Mouse (Mus musculus): ENCODE measurements at regions not wholly inside any gene's neighbourhood (a gene's known extent, or its start where the extent isn't known, plus 50 kb on each side); places are given as distances from the start of the nearest gene placed in this dataset.
"Not testable (repeated sequence)": the region's sequence is repeated elsewhere in the genome, so short reads cannot be mapped to it uniquely, and the experiment has no call there.

GRCm38 (mm10) chr3:72552597-72552996 is 415.1 kb downstream of the Sis start:
- not testable (repeated sequence) for DNase-seq

GRCm38 (mm10) chr3:72534010-72534409 is 433.7 kb downstream of the Sis start:
- DNase-seq, result no peak

GRCm38 (mm10) chr3:72525771-72526170 is 441.9 kb downstream of the Sis start:
- DNase-seq, result not testable (repeated sequence)

GRCm38 (mm10) chr3:72517846-72518245 is 449.8 kb downstream of the Sis start:
- not testable (repeated sequence) for DNase-seq

GRCm38 (mm10) chr3:72504281-72504680 is 463.4 kb downstream of the Sis start:
- DNase-seq, result peak in 1 of 2 experiments; percentile 1

GRCm38 (mm10) chr3:72501754-72502153 is 465.9 kb downstream of the Sis start:
- DNase-seq, result no peak

- DNase-seq, result no peak
These were observed 512.3 kb downstream of the Sis start for GRCm38 (mm10) chr3:72455326-72455725.

Data from kidney, postnatal 4 days (tissue).